Mouse (Mus musculus): ENCODE data around the gene Serinc4.

The Serinc4 gene

DNA sequence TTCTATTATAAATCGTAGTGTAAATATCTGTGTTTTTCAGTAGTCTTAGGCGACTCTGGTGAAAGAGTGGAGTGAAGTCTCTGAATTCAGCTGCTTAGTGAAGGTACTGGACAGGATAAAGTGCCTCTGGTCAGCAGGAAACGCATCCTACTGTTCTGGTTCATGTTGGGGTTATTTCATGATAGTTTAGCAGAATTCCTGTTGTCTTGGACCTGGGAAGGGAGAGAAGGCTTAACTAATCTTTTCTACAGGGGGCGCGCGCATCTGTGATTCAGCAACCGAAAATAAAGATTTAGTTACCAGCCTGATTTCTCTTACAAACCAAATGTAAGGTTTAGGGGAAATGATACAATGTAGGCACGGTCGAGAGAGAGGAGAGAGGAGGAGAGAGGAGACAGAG, 8.4 kb downstream of the Serinc4 start:
- DNase-seq (ENCODE audit: low spot score in 2 of 2) = peak in 1 of 2 experiments; percentile 57

DNA sequence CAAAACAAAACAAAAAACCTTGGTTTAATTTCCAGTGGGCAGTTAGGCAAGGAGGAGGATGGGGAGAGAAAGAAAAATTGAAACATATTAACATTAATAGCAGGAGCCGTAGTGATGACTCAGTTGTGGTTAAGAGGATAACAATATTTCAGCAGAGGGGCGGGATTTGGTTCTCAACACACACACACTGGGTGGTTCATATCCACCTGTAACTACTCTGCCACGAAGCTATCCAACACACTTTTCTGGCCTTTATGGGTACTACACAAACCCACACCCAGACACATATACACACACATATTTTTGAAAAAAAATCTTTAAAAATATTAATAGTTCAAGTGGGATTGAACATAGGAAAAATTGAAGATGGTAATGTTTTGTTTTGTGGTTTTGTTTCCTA, 9.6 kb downstream of the Serinc4 start:
- DNase-seq (ENCODE audit: low spot score in 2 of 2) = no peak

DNA sequence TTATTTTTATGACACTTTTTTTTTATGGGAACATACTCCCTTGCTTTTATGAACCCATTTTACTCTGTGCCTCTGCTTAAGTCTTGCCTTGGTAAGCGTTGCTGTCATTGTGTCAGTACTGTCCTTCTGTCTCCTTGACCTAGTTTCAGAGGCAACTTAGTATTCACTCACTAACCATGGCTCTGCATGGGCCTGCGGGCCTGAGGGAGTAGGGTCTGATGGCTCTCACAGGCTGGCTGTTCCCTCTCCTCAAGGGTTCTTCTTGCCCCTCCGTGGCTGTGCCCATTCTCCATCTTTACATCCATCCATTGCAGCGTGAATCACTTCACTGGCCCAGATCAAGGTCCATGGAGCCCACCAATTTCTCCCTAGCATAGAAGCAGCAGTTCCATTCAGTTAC, 10.1 kb downstream of the Serinc4 start:
- no peak for DNase-seq (ENCODE audit: low spot score in 2 of 2)

DNA sequence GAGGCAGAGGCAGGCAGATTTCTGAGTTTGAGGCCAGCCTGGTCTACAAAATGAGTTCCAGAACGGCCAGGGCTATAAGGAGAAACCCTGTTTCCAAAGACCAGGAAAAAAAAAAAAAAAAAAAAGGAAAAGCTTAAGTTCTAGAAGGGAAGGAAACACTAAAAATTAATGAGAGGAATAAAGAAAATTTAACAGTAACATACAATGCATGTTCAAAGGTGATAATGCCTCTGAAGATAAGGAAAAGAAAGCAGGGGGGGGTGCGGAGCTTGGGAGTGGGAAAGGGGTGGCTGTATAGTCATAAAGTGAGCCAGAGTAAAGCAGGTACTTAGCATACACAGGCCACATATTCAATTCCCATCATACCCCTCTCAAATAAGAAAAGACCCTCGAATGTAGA, 11.5 kb downstream of the Serinc4 start:
- no peak for DNase-seq (ENCODE audit: low spot score in 2 of 2)

DNA sequence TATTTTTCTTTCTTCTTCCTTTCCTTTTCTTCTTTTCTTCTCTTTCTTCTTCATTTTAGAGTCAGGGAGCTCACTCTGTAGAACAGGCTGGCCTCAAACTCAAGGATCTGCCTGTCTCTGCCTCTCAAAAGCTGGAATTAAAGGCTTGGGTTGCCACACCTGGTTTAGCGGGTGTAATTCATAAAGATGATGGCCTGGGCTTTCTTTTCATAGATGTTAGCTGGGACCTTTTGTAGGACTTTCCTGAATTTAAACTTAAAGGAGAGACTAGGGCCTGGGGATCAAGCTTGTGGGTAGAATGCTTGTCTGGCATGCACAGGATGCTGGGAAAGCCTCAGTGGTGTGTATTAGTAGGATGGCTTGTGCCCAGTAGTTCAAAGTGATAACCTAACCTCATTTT, 12.4 kb downstream of the Serinc4 start, which contains the start of gene Ell3:
Gene Ell3 (minus strand): TSS at position 101 of the 400 bp plus-strand sequence.
- DNase-seq (ENCODE audit: low spot score in 2 of 2) = no peak

DNA sequence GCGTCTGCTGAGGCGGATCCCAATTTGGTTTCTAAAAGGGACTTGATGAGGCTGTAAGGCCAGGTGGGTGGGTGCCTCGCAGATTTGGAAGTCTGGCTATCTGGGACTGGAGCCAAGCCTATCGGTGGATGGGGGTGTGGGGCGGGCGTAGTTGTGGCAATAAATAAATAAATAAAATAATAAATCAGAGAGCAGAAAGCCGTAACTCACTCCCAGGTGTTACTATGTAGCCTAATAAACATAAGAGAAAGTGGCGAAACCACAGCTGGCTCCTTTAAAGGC, 13.6 kb downstream of the Serinc4 start:
- no peak for DNase-seq (ENCODE audit: low spot score in 2 of 2)

DNA sequence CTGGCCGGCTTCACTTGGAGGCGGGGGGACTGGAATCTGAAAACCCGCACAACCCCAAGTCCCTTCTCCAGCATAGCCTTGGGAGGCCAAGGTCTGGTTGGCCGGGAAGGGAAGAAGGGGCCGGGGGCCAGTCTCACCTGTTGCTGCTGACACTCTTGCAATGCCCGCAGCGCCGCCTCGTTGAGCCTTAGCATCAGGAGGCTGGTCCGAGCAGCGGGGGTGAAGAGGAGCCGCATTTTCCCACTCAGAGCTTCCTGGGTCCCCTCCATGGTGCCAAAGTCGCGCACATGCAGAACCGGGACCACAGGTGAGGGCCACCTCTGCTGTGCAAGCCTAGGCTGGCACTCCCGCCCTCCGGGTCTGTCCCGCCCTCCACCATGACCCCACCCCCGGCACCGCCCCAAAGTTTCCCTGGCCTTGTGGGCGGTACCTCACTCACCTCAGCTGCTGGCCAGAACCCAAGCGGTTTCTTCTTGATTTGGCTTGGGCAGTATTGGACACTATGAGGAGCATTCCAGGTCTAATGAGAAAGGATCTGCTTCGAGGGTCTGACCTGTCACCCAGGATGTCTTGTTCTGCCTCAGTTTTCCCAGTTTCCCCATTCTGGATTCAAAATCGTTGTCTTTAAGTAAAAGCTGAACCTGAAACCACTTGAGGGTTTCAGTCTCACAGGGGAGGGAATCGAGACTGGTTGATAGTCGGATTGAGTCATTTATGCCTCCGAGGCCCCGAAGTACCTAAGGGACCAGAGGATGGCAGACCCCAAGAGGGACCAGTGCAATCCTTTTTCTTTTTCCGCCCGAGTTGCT, 14.1 kb downstream of the Serinc4 start:
- DNase-seq (ENCODE audit: low spot score in 2 of 2) = no peak

DNA sequence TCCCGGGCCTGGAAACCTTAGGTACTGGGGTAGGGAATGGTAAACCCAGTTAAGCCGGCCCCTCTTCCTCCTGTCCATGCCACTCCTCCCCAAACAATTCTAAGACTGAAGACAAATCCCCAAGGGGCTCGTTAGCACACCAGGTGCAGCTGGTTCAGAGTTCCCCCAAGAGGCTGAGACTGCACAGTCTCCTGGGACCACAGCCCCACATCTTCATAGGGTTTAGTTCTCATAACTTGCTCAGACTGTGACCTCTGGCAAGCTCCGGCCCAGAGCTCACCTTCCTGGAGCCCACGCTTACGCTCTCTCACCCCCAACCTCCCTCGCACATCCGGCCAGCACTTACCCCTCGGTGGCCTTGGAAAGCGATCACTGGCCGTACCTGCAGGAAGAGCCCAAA, 14.8 kb downstream of the Serinc4 start:
- no peak for DNase-seq (ENCODE audit: low spot score in 2 of 2)

DNA sequence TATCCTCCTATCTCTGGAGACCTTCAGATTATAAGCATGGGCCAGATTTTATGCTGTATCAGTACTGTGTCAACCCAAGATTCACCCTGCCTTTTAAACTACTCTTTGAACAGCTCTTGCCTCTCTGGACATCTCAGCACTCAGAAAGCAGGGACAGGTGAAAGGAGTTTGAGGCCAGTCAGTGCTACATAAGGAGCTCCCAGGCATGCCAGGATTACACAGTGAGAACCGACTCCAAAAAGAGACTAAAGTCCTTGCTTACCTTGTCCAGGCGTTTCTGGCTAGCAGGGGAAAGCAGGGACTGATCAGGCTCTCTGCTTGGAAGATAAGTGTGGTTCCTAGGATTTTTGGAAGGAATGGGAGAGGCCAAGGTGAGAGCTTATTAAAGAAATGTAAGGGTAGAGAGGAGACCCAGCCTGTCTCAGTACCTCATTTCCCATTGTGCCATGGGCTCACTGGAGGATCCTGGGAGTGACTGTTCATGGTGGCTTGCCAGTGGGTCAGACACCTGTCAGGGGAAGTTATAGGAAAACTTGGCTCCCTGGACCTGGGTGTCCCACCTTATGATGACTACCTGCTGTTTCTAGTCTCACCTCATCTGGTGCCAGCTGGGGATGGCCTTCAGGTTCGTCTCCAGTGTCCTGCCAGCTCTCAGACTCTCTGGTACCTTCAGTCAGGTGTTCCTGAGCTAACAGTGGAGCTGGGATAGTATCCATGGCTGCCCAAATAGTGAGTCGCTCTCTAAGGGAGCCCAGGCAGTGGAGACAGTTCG, 15.6 kb downstream of the Serinc4 start:
- DNase-seq (ENCODE audit: low spot score in 2 of 2) = no peak

DNA sequence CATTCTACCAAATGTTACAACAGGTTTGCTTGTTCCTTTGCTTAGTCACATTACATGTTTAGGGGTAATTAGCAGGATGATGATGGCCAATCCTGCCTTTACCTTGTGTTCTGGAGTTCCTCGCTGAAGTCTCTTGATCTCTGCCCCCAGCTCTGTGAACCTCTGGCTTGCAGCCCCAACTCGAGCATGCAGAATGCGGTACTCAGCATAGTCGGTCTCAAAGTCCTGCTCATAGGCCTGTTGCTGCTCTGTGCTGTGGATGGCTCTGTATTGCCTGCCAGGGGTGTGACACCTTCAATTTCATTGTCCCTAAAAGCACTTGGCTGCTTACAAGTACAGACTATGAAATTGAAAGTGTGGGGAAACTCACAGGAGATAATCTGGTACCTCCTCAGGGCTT, 16.8 kb downstream of the Serinc4 start:
- DNase-seq (ENCODE audit: low spot score in 2 of 2) = no peak

DNA sequence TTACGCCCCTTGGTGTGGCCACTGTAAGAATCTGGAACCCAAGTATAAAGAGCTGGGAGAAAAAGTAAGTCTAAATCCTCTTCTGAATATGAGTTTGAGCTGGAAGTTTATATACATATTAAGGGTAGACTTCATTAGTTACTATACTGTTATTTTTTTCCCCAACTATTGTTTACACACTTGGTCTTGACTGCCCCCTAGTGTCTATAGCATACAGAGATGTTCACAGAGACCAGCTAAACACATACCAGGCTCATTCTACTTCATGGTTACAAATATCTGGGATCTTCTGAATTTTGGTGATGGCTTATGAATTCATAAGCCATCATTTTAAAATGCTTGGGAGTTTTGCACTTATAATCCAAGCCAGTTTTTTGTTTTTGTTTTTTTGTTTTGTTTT, 21.7 kb downstream of the Serinc4 start:
- no peak for DNase-seq (ENCODE audit: low spot score in 2 of 2)

DNA sequence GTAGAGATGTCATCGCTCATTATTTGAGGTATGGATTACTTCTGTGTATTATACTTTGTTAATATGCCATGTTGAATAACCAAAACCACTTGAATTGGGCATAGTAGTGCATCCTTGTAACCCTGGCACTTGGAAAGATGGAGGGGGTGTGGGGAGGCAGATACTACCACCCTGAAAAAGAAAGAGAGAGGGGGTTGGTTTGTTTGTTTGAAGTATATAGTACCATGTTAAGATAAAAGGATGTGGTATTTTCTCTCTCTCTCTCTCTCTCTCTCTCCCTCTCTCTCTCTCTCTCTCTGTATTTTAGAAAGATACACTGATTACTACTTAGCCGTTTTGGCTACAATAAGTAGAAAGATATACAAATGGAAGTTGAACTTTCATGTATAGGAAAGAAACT, 30.7 kb downstream of the Serinc4 start:
- no peak for DNase-seq (ENCODE audit: low spot score in 2 of 2)

DNA sequence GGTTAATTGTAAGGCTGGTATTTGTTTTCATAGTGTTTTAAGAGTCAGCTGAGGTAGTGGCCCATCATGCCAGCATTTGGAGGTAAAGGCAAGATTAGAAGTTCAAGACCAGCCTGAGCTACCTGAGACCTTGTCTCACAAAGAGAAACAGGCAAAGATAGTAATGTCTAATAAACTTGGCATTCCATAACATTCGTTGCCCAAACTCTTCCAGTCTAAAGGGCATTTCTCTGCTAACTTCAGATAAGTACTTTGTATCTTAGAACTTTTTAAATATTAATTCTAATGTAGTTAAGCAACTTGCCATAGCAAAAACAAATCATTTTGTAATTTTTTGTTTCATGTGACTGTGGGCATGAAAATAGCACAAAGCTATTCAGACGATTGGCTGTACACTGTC, 33.4 kb downstream of the Serinc4 start:
- DNase-seq (ENCODE audit: low spot score in 2 of 2) = no peak

DNA sequence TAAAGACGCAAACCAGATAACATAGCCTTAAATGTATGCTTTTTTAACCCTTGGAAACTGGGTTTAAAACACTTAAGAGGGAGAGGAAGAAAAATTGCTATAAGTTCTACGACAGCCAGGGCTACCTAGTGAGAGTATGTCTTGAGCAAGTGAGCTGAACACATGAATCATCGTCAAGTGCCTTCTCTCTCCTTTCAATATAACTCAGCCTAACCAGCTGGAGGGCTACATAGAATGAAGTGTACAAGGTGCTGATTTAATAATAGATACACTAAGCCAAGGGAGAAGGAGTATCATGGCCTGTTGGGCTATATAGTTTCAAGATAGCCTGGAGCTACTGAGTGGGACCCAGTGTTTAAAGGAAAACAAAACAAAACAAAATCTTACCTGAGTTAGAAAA, 38.1 kb downstream of the Serinc4 start:
- DNase-seq (ENCODE audit: low spot score in 2 of 2) = no peak

DNA sequence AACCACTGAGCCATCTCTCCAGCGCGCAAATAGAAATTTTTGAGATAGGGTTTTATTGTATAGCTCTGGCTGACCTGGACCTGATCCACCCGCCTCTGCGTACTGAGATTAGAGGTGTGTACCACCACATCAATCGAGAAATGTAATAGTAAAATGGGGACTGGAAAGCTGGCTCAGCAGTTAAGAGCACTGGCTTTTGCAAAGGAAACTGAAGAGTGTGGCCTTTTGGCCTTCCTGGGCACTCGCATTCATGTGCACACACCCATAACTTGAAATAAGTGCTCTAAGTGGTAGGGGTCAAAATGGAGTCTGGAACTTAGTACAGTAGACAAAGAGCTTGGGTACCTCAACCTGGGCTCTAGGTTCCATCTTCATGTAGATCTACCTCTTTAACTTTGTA, 40.2 kb downstream of the Serinc4 start:
- no peak for DNase-seq (ENCODE audit: low spot score in 2 of 2)

DNA sequence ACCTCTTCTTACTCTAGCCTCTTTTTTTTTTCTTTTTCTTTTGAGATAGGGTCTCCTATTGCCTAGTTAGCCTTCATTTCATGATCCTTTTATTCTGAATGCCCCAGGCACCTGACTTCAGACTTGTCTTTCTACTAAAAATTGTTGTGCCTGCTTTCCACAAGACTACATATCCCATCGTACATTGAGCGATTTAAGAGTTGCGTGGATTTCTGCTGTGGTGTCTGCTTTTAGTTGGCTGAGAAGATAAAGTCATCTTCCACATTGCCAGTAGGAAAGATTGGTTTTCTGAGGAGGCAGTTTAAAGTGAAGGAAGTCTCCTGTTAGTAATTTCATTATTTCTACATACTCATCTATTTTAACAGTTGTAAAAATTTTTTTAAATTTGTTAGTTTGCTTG, 41.0 kb downstream of the Serinc4 start:
- peak in 1 of 2 experiments; percentile 29 for DNase-seq (ENCODE audit: low spot score in 2 of 2)

DNA sequence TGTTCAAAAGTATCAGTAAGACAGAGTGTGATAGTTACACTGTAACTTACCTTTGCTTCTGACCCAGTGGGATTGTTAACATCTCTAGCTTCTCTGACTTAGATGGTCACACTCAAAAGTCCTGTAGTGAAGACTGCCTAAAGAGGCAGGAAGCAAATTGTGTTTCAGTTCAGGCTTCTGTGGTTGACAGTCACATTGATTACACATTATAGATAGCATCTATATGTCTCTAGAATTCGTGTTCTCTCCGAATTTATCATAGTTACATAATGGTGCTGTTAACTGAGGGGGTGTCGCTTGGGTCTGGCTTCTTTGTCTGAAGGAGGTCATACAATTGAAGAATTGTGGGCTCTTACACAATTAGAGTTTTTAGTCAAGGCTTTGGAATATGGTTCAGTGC, 41.5 kb downstream of the Serinc4 start:
- no peak for DNase-seq (ENCODE audit: low spot score in 2 of 2)

DNA sequence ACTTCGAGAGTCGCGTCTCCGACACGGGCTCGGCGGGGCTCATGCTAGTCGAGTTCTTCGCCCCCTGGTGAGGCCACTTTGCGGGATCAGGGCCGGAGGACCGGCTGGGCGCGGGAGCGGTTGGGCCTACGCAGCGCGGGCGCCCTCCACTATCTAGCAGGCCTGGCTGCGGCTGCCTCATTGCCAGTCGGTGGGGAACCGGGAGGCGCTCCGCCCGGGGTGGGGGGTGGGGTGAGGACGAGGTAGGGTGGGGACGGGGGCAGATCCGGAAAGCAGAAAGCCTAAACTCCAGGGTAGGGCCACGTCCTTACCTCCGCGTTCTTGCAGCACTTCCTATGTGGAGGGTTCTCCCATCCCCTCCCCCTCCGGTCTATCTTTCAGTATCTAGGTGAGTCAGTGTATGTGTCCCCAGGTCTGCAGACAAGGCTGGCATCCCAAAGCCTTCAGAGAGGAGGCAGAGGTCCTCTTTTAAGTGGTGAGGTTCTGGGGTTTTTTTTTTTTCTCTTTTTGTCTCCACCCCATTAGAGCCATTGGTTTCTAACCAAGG, 42.4 kb downstream of the Serinc4 start:
- DNase-seq (ENCODE audit: low spot score in 2 of 2) = no peak

DNA sequence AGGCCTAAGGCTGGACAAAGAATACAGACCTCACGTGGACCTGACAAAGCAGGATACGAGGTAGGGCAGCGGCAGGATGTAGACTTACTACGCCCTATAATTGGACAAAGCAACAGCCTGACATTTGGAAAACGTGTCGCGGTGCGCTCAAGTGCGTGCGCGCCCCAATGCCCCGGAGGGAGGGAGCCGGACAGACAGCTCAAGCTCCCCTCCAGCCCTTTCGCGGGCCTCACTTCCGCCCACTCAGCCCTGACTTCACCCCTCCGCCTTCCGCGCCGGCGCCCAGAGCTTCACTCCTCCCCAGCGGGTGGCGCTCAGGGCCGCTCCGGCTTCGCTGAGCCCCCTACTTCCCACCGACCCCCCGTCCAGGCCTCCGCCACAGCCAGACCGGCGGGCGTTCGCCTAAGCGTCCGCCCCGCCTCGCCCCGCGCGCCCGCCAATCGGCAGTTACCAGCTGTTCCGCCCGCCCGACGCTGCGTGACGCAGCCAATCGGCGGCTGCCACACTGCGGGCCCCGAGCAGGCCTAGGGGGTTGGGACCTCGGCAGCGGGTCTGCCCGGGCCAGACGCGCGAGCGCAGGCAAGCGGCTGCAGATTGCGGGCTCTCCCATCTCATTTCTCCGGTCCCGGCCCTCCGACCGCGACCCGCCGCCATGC, 43.1 kb downstream of the Serinc4 start, which contains the start of the genes Pdia3 and Catsper2:
Gene Pdia3 (plus strand): TSS at position 389 of the 656 bp plus-strand sequence.
Gene Catsper2 (minus strand): TSS at position 406 of the 656 bp plus-strand sequence.
- DNase-seq (ENCODE audit: low spot score in 2 of 2) = peak; percentile 96 to 97

DNA sequence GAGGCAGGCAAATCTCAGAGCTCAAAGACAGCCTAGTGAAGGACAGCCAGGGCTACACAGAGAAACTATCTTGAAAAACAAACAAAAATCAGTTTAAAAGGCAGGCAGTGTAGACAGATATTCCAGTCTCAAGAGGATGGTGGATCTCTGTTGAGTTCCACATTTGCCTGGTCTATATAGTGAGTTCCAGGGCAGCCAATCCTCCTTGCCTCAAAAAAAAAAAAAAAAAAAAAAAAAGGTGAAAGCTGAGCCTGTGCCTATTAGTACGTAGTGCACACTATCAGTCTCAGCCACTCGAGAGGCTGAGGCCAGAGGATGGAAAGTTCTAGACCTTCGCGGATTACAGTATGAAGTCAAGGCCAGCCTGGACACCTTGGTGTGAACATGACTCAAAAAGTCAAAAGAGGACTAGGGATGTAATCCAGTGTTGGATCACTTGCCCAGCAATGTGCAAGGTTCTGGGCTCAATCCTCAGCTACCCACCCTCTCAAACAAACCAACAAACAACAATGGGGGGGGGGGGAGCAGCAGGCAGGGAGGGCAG, 43.7 kb downstream of the Serinc4 start:
- no peak for DNase-seq (ENCODE audit: low spot score in 2 of 2)

DNA sequence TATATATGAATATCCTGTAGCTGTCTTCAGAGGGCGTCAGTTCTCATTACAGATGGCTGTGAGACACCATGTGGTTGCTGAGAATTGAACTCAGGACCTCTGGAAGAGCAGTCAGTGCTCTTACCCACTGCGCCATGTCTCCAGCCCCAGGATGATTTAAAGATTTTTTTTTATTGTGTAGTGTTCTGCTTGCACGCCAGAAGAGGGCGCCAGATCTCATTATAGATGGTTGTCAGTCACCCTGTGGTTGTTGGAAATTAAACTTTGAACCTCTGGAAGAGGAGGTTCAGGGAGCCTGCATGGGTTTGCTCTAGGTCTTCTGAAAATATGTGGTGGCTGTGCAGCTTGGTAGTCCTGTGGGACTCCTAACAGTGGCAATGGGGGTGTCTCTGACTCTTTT, 48.4 kb downstream of the Serinc4 start:
- no peak for DNase-seq (ENCODE audit: low spot score in 2 of 2)

DNA sequence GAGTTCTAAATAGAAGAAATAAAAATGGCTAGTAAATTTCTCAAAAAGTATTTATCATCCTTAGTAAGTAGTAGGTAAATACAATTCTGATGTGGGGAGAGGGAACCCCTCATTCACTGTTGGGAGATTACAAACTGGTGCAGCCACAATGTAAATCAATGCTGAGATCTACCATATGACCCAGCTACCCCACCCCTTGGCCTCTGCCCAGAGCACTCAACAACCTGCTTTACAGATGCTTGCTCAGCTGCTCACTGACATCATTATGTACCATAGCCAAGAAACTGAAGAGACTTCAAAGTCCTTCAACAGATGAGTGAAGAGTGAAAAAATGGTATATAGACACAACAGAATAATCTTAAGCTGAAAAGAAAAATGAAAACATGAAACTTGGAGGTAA, 53.3 kb downstream of the Serinc4 start:
- DNase-seq (ENCODE audit: low spot score in 2 of 2) = no peak

Measured in frontal cortex, postnatal 36 days (tissue).